Mouse (Mus musculus) telencephalon, adult 2 months (tissue): ENCODE measurements around the gene Gm5767.
"Not testable (repeated sequence)": the region's sequence is repeated elsewhere in the genome, so short reads cannot be mapped to it uniquely, and the experiment has no call there.

Source experiments
- DNase-seq: peaks from one replicate; pipeline ENCODE4 v3.0.0-alpha.2; 2011; ENCODE audit warnings: low read depth, low spot score

Gm5767 gene

GRCm38 (mm10) chr16:8711998-8712397 lies 31.4 kb downstream of the Gm5767 start:
- DNase-seq = no peak

- no peak for DNase-seq
Measured at GRCm38 (mm10) chr16:8714851-8715250, 34.3 kb downstream of the Gm5767 start.

DNA sequence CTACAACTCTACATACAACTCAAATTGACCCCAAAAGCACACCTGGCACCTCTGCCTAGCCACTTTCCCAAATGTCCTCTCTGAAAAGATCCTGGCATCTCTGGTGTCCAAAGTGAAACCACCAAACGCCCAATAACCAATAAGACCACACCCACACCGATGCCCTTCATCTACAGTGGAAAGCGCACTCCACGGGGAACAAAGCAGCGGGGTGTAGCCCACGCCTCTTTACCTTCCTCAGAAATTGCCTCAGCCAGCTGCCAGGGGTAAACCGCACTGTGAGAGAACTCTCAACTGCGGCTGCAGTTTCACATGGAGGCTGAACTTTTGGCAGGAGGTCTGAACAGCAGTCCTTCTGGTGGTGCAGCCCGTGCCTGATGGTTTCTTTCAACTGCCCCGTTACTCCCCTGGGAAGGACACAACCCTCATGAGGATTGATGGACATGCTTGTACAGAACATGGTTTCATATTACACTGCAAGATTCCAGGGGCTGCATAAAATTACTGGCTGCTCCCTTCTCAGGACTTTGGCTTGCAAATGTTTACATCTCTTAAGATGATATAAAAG lies 35.0 kb downstream of the Gm5767 start:
- DNase-seq = no peak

- DNase-seq = no peak
Measured at GRCm38 (mm10) chr16:8716300-8716699, 35.7 kb downstream of the Gm5767 start.

GRCm38 (mm10) chr16:8717744-8718143 lies 37.2 kb downstream of the Gm5767 start:
- no peak for DNase-seq

DNA sequence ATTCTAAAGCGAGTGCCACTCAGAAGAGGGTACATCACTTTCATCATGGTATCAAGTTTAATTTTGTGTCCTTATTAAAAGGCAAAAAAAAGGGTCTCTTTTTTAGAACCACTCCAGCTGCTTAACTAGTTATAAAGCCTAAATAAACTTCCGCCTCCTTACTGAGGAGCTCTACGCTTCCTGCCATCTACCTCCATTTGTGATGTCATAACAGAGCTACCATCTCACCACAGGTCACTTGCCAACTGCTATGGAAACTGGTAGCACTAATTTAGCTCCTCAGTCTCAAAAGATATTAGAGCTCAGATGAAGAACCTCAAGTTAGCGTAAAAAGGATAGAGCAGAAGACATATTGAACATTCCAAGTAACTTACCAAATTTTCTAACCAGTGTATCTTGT lies 39.9 kb downstream of the Gm5767 start:
- no peak for DNase-seq

DNA sequence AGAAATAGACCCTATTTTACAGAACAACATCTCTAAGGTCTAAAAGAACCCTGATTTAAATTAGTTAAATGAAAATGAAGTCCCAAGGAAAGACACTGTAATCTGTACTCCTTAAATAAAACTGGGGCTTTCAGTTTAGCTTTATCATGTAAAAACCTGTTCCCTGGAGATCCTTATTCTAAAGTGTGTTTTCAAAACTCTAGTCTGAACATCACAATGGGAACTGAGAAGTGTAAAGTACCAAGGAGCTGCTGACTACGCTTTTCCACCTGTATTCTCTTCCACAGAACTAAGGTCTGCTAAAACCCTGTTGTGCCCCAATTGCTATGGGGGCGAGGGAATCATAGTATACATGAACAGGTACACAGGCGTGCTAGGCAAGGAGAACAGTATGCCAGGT lies 43.5 kb downstream of the Gm5767 start:
- DNase-seq = no peak

DNA sequence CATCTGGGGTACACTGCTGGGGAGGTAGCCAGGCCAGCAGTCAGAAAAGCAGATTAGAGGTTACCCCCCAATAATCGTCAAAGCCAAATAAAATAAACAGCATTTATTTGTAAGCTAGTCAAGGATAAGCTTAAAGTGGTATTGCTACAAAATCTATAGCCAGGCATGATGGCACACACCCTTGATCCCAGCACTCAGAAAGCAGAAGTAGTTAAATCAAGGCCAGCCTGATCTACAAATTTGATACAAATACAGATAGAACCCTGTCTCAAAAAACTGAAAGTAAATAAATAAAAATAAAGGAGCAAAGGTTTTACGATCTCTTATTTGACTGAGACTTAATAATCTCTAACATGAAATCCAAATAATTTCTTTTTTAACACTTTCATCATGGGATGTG lies 45.2 kb downstream of the Gm5767 start:
- DNase-seq = no peak

DNA sequence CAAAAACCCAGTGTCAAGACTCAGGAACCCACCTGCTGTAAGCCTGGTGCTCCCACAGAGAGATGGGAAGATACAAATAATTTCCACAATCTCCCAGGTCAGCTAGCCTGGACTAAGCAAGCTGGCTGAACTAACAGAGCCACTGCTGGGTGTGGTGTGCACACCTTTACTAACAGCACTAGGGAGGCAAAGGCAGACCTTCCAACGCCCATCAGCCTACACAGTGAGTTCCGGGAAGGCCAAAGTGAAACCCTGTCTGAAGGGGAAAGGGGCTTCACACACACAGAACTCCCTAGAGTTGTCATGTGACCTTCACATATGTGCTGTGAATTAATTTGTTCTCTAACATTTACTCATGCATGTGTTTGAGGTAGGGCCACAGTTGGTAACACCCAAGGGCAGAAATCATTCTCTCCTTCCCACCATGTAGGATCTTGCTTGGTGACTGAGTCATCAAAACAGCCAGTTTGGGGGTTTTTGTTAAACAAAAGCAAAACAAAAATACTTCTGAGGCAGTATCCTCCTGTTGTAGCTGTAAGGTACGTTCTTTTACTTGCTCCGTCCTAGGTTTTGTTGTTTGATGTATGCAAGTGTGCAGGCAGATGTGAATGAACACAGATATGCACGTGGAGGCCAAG lies 47.7 kb downstream of the Gm5767 start:
- no peak for DNase-seq

GRCm38 (mm10) chr16:8731630-8732029 lies 51.1 kb downstream of the Gm5767 start:
- DNase-seq = no peak

DNA sequence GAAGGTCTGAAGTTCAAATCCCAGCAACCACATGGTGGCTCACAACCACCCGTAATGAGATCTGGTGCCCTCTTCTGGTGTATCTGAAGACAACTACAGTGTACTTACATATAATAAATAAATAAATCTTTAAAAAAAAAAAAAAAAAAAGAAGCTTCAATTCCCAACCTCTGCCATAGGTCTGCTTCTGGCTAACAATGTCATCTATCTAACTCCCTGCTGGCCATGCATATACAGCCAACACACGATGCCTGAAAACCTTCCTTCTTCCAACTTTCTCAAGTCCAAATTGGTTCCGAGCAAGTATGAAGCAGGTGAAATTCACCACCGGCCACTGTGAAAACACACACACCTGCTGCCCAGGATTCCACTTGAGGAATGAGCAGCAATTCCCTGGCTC lies 51.9 kb downstream of the Gm5767 start:
- not testable (repeated sequence) for DNase-seq
